Mouse (Mus musculus) heart, postnatal 10 days (tissue): ENCODE results near the gene Nfkb1. TPM values are rescaled to one million over a fixed set of nuclear protein-coding genes. Genes with fewer than 3 reads are reported as not detected.
A peak's percentile ranks its signal among the peaks of the same experiment; 100 is the strongest.

ENCODE experiments used
- DNase-seq, 2 experiments: peaks; one replicate each; pipeline ENCODE4 v3.0.0; 2021
- intact Hi-C: fragments of 180-260 bp; cut with DNase I; formaldehyde crosslinking; loops from one replicate; pipeline ENCODE4 v1.15.1; 2025
- total RNA-seq, 2 experiments: library from RNA; stranded (reverse); gene quantifications; 2 replicates each; pipeline ENCODE4 v1.2.3; 2021

Nfkb1 gene
- total RNA-seq, 2 experiments from 2014 or later, result 49.5 to 52.2 TPM

DNA sequence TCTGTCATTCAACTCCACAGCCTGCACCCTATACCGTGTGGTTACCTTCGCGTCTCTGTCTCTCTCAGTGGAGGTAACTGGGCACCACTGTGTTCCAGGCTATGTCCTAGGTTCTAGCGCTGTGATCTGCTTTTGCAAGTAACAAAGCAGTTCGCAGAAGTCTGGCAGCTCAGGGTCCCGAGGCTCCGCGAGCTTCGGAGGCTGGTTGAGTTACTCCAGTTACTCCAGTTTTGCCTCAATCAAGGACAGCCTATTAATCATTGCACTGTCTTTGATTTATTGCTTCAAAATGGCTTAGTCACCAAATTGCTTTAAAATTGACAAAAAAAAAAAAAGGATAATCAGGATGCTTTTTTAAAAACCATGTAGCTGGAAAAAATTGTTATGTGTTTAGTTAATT, 126.6 kb downstream of the Nfkb1 start:
- intact Hi-C loops, result no loop called here
- no peak for DNase-seq

DNA sequence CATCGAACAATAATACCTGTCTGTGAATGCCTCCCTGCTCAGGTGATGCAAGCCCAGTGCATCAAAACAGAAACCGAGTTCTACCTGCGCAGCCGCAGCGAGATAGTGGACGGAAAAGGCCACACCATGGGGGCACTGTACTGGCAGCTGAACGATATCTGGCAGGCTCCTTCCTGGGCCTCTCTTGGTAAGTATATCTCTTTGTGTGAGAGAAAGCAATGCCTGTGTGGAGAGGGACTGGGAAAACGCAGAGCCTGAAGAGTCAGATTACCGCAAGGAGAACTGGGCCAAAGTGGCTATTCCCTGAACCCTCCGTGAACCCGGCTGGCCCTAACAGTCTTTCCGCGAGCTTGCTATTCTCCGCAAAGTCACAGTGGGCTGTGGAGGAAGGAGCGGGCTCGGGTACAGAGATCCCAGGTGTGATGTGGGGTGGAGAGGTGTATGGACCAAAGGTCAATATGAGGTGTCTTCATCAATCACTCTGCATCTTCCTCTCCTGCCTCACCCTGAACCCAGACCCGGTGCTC, 128.1 kb downstream of the Nfkb1 start:
- intact Hi-C loops, result no loop called here
- no peak for DNase-seq

DNA sequence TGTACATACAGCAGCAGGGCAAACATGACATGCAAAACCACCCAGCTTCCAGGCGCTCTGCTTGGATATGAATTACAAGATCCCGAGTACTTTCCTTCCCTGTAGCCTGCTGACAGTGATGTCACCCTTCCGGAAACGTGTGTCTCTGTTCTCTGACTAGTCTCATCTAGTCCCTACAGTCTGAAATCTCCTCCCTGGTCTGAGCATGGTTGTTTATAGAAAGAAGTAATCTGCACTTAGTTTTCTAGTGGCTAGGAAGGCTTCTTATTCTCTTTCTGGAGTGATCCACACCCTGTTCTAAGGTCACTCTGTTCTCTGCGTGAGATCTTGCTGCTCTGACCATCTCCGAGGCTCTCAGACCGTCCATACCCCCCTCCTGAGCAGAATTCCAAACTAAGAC, 129.3 kb downstream of the Nfkb1 start:
- intact Hi-C loops, result no loop called here
- DNase-seq, result no peak

DNA sequence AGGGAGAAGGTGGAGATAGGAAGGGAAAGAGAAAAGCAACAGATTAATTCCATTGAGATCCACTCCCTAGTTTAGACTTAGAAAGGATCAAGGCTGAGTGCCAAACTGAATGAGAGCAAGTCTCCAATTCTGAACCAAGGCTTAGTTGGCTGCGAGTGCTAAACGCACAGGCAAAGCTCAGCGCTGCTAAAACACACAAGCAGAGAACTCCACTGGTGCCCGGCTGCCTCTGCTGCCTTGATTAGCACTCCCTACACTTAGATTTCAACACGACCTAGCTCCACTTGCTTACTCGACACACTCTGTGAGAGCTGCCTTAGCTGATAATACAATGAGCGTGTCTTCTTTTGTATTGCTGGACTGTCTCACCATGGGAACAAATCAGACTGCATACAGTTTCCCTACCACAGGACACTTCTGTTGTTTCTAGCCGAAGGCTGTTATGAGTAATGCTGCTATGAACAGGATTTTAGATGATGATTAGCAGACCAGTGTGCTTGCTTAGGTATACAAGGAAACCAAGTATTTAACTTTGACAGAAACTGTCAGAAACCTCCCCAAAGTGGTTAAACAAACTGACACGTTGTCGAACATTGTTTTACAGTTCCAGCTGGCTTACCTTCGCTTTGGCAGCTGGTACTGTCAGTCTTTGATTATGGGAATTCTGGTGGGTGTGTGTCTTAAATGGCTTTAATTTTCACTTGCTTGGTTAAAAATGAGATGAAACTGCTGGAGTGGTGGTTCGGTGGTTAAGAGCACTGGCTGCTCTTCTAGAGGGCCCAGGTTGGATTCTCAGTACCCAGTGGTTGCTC, 134.3 kb downstream of the Nfkb1 start:
- DNase-seq, result no peak
- intact Hi-C loops, result loop anchor here (5.0 kb wide), 2 partner anchors 155 to 175 kb away; no protein-coding TSS in a partner anchor

DNA sequence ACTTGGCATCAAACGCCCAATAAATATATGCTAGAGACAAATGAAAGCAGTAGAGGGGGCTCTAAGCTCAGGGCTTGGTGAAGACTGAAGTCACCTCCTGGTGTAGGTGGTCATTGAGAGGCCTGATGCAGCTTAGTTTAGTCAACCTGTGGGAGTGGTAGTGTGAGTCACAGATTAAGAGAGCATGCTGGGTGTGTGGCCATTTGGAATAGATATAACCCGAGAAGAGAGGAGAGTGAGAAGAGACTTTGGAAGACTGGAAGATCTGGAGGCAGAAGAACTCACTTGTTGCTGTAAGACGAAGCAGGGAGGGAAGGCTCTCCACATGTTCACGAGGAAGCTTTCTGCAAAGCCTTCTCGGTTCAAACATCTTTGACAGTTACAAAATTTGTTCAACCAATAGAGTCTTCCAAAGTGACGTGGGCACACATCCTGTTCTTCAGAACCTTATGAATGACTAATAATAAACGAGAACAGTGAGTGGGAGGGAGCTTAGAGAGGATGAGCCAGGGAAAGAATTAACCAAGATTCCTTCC, 135.2 kb downstream of the Nfkb1 start:
- DNase-seq, result peak; percentile 21 to 38
- intact Hi-C loops, result loop anchor here (5.0 kb wide), 2 partner anchors 156 to 176 kb away; no protein-coding TSS in a partner anchor

DNA sequence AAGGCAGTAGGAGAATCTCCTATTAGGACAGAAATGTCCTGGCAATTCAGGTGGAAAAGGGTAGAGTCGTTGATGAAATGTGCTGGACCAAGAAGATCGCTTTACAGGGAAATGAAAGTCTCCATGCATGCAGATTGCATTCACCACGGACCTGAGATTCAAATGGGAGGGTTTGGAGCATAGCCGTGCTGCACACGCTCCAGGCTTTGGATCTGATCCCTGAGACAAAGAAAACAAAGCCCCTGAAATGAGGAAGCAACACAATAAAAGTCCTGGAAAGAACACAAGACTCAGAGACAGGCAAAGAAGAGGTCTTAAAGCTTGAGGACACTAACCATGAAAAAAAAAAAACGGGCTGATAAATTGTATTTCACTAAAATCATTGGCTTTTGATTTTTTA, 136.2 kb downstream of the Nfkb1 start:
- intact Hi-C loops, result loop anchor here (5.0 kb wide), 2 partner anchors 157 to 177 kb away; no protein-coding TSS in a partner anchor
- no peak for DNase-seq

DNA sequence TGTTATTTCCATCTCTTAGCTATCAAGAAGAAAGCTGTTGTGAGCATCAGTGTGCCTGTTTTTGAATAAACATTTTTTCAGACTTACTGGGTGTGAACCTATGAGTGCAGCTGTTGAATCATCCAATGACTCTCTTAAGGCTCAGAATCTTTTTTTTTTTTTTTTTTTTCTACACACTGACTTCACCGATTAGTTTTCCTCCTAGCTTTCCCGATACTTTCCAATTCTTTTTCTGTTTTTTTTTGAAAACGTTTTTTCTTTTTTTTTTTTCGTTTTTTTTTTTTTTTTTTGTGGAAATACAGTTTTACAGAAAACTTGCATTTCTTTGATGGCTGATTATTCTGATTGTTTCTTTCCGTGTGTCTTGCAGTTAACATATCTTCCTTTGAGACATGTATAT, 138.5 kb downstream of the Nfkb1 start:
- no peak for DNase-seq
- intact Hi-C loops, result no loop called here

DNA sequence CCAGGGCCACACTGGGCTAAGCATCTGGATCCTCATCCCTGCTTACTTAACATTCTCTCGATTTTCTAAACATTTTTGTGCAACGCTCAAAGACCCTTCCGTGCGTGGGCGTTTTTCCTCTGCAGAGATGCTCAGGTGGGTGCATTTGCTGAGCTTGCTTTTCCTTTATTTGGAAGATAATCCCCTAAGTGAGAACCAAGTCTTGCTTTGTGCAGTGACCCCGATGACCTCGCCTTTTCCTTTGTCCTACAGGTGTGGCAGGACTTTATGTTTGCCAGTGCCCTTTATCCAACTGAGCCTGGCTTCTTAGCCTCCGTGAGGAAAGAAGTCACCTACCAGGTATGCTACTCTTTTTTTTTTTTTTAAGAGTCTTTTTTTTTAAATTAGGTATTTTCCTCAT, 144.0 kb downstream of the Nfkb1 start:
- DNase-seq, result no peak
- intact Hi-C loops, result no loop called here

DNA sequence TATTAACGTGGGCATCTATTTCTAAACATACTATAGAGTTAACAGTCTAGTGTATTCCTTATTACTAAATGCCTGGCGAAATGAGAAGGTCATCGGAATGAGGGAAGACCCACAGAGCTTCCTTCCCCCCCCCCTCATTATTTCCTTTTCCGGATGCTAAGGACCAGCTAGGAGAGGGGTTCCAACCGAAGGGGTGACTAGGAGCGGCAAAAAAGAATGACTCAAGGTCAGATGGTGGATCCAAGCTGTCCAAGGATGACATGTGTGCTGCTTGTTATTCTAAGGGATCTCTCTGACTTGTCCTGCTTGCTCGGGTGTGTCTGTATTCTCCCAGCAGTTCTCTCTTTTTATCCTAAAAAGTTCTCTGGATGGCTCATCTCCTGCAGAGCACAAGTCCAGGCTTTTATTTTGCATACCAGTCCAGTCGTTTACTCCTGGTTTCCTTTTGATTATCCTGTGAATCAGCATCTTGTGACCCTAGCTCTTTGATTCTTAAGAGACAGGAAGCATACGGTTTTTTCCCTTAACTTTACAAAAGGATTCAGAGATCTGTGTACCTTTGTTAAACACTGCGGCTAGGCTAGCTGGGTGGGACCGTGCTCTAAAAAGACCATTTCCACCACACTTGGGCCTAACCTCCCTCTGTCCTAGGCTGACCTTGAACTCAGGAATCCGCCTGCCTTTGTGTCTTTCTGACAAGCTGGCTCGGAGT, 145.0 kb downstream of the Nfkb1 start:
- intact Hi-C loops, result no loop called here
- no peak for DNase-seq

Other genes with a start within 250 kb of the Nfkb1 start
- 10 to 100 TPM; 22.5 to 26.8 TPM for gene Manba, start 205.9 kb downstream of the Nfkb1 start, total RNA-seq
- gene Slc39a8, start 133.7 kb upstream of the Nfkb1 start, total RNA-seq, result 1 to 10 TPM; 5.5 to 6.2 TPM